Mouse (Mus musculus) liver, postnatal 0 days (tissue): Measurements from ENCODE around the gene Pet117. TPM values are rescaled to one million over a fixed set of nuclear protein-coding genes. Genes with fewer than 3 reads are reported as not detected.
"Not testable (repeated sequence)": the region's sequence is repeated elsewhere in the genome, so short reads cannot be mapped to it uniquely, and the experiment has no call there.

Experiments
- ATAC-seq: fragments of 200-750 bp; cut with Nextera tagmentation; 2 replicates; pipeline ENCODE4 v1.8.0; 2017; ENCODE audit warnings: mild to moderate bottlenecking, moderate library complexity
- DNase-seq: peaks from one replicate; pipeline ENCODE4 v3.0.0-alpha.2; 2016
- H3K27ac ChIP-seq: fragments of 300-500 bp; sonication (generic); 2 replicates; pipeline ENCODE4 v1.5.1; 2014; ENCODE audit warnings: antibody characterized with exemption, moderate library complexity, mild to moderate bottlenecking, low read depth
- H3K27me3 ChIP-seq: fragments of 300-500 bp; sonication (generic); 2 replicates; pipeline ENCODE4 v1.6.1; 2014; ENCODE audit warnings: low read length, control low read depth, mixed read lengths; ENCODE audit not compliant: insufficient read depth
- H3K36me3 ChIP-seq: fragments of 300-500 bp; sonication (generic); replicated peaks from 2 replicates; pipeline ENCODE4 v1.6.1; 2014; ENCODE audit warnings: mild to moderate bottlenecking, control low read depth, low read length, moderate library complexity, mixed read lengths; ENCODE audit not compliant: insufficient read depth
- H3K4me1 ChIP-seq: fragments of 300-500 bp; sonication (generic); 2 replicates; pipeline ENCODE4 v1.6.1; 2014; ENCODE audit warnings: antibody characterized with exemption, mild to moderate bottlenecking, control low read depth; ENCODE audit not compliant: insufficient read depth
- H3K4me2 ChIP-seq: fragments of 300-500 bp; sonication (generic); 2 replicates; pipeline ENCODE4 v1.6.1; 2014; ENCODE audit warnings: low read depth, mild to moderate bottlenecking, low read length, moderate library complexity, mixed read lengths
- H3K4me3 ChIP-seq: fragments of 300-500 bp; sonication (generic); 2 replicates; pipeline ENCODE4 v1.5.1; 2014; ENCODE audit warnings: low read depth, low read length
- H3K9ac ChIP-seq: fragments of 300-500 bp; sonication (generic); replicated peaks from 2 replicates; pipeline ENCODE4 v1.6.1; 2014; ENCODE audit warnings: mild to moderate bottlenecking, moderate library complexity
- H3K9me3 ChIP-seq: fragments of 300-500 bp; sonication (generic); 2 replicates; pipeline ENCODE4 v1.6.1; 2016; ENCODE audit warnings: mild to moderate bottlenecking, control low read depth, low read length, mixed read lengths
- CTCF ChIP-seq: sonication (generic); IDR thresholded peaks from 2 replicates; pipeline ENCODE4 v1.5.1; 2016; ENCODE audit warnings: antibody characterized with exemption, low read depth
- EP300 ChIP-seq: IDR thresholded peaks from 2 replicates; pipeline ENCODE4 v1.6.1; 2016; ENCODE audit warnings: antibody characterized with exemption, low read depth, mild to moderate bottlenecking
- WGBS: fragments of 180-500 bp; shearing (Covaris S2); extraction: QIAGEN DNeasy Blood & Tissue Kit; methylation state at CpG from one replicate; pipeline ENCODE4 v1.1.7; 2014; ENCODE audit not compliant: insufficient replicate concordance; 5-methylcytosine and 5-hydroxymethylcytosine counted together
- polyA plus RNA-seq: library from polyadenylated mRNA; unstranded; fragments of >200 nt; fragmentation: Nextera tagmentation; extraction: Ambion mirVana; gene quantifications from 2 replicates; pipeline ENCODE4 v1.2.1, GENCODE M21; 2015

Gene Pet117
- polyA plus RNA-seq, 1 experiment from 2014 or later = 2.2 TPM

GRCm38 (mm10) chr2:144331401-144332302 lies 37.1 kb upstream of the Pet117 start, which contains the start of gene Ovol2:
Gene Ovol2, minus strand, starts transcription at chr2:144332146.
- peak; percentile 18 for DNase-seq
- 1% methylated on average over 57 of the region's 62 CpGs for WGBS
- Histone ChIP-seq H3K4me1 (peaks cover 19% of the 10 kb centered on the region), H3K9ac (peak within 1 kb of the TSS; percentile 30), H3K27ac (no peak within 1 kb of the TSS), H3K4me3 (peak within 1 kb of the TSS; percentile 61), H3K4me2 (peak within 1 kb of the TSS; percentile 83), H3K27me3 (peaks cover 61% of the 10 kb centered on the region), H3K36me3 (no peaks in the 10 kb centered on the region), H3K9me3 (no peaks in the 10 kb centered on the region)
- ATAC-seq = no peak
- TF ChIP-seq CTCF (no peak), EP300 (no peak)

GRCm38 (mm10) chr2:144332486-144332885 lies 36.3 kb upstream of the Pet117 start:
- Histone ChIP-seq H3K27ac (no peak overlapping the region), H3K4me3 (peak overlapping the region; percentile 61; the same call in 1 of the 2 replicates), H3K9me3 (no peaks in the 10 kb centered on the region), H3K36me3 (no peaks in the 10 kb centered on the region), H3K4me2 (peak overlapping the region; percentile 55), H3K27me3 (peaks cover 61% of the 10 kb centered on the region), H3K4me1 (peaks cover 19% of the 10 kb centered on the region), H3K9ac (no peak overlapping the region)
- DNase-seq (no peak), ATAC-seq (no peak)
- TF ChIP-seq EP300 (no peak), CTCF (no peak)
- WGBS = 13% methylated on average over 9 of the region's 9 CpGs

- no peak overlapping the region for H3K27ac ChIP-seq
- peak overlapping the region; percentile 24 for H3K4me3 ChIP-seq
- no peaks in the 10 kb centered on the region for H3K9me3 ChIP-seq
- H3K27me3 ChIP-seq = peaks cover 57% of the 10 kb centered on the region
- WGBS = 8% methylated on average over 28 of the region's 28 CpGs
- peak overlapping the region; percentile 55 for H3K4me2 ChIP-seq
- TF ChIP-seq CTCF = 0 out of 2 replicates have a peak, but pooled peaks have one; percentile 5
- no peak for TF ChIP-seq EP300
- peaks cover 19% of the 10 kb centered on the region for H3K4me1 ChIP-seq
- ATAC-seq (no peak), DNase-seq (no peak)
- H3K36me3 ChIP-seq = no peaks in the 10 kb centered on the region
- H3K9ac ChIP-seq = no peak overlapping the region
Measured at GRCm38 (mm10) chr2:144333138-144333842, 35.5 kb upstream of the Pet117 start.

GRCm38 (mm10) chr2:144337230-144337629 lies 31.6 kb upstream of the Pet117 start:
- WGBS = 17% methylated on average over 3 of the region's 3 CpGs
- 0 out of 2 replicates have a peak, but pooled peaks have one; percentile 23 for ATAC-seq
- TF ChIP-seq EP300 = no peak
- no peak for TF ChIP-seq CTCF
- Histone ChIP-seq H3K4me2 (peak overlapping the region; percentile 6; the same call in 1 of the 2 replicates), H3K27ac (no peak overlapping the region), H3K4me1 (no peaks in the 10 kb centered on the region), H3K4me3 (no peak overlapping the region; the same call in 1 of the 2 replicates), H3K36me3 (no peaks in the 10 kb centered on the region), H3K9ac (no peak overlapping the region), H3K9me3 (no peaks in the 10 kb centered on the region), H3K27me3 (peaks cover 26% of the 10 kb centered on the region)
- DNase-seq = no peak

GRCm38 (mm10) chr2:144337701-144338100 lies 31.1 kb upstream of the Pet117 start:
- Histone ChIP-seq H3K27me3 (peaks cover 21% of the 10 kb centered on the region), H3K27ac (0 out of 2 replicates have a peak overlapping the region, but pooled peaks have one; percentile 39), H3K36me3 (no peaks in the 10 kb centered on the region), H3K4me2 (peak overlapping the region; percentile 6; the same call in 1 of the 2 replicates), H3K9ac (no peak overlapping the region), H3K4me3 (no peak overlapping the region; the same call in 1 of the 2 replicates), H3K9me3 (no peaks in the 10 kb centered on the region), H3K4me1 (no peaks in the 10 kb centered on the region)
- DNase-seq (no peak), ATAC-seq (peak; percentile 45; the same call in 1 of the 2 replicates)
- TF ChIP-seq CTCF (no peak), EP300 (no peak)
- 26% methylated on average over 7 of the region's 8 CpGs for WGBS

GRCm38 (mm10) chr2:144338149-144338548 lies 30.6 kb upstream of the Pet117 start:
- not testable (repeated sequence) for H3K36me3 ChIP-seq, H3K9me3 ChIP-seq, H3K4me3 ChIP-seq, DNase-seq, ATAC-seq, H3K27ac ChIP-seq, H3K9ac ChIP-seq, H3K4me2 ChIP-seq, H3K4me1 ChIP-seq
- WGBS = 69% methylated on average over 6 of the region's 6 CpGs
- peaks cover 17% of the 10 kb centered on the region for H3K27me3 ChIP-seq
